Mouse (Mus musculus) CH12.LX (cell line): Measurements from ENCODE around the gene Snx21.

Experiments used
- BHLHE40 ChIP-seq: IDR thresholded peaks from 2 replicates; pipeline ENCODE4 v1.6.1; 2011; ENCODE audit warnings: mild to moderate bottlenecking, low read depth, low read length, improper control_type of control experiment
- CTCF ChIP-seq, 2 experiments: IDR thresholded peaks in 1 of 2; conservative IDR thresholded peaks in 1 of 2; 2 replicates each; pipeline ENCODE4 v1.5.1; 2011 to 2012; ENCODE audit warnings: low read depth in 2 of 2, low read length in 2 of 2, improper control_type of control experiment in 1 of 2, inconsistent platforms in 1 of 2, mild to moderate bottlenecking in 1 of 2, moderate library complexity in 1 of 2
- EP300 ChIP-seq: IDR thresholded peaks from 2 replicates; pipeline ENCODE4 v1.6.1; 2011; ENCODE audit warnings: low read length, improper control_type of control experiment
- HCFC1 ChIP-seq: IDR thresholded peaks from 2 replicates; pipeline ENCODE4 v1.6.1; 2012; ENCODE audit warnings: low read depth, mild to moderate bottlenecking, inconsistent platforms, low read length, improper control_type of control experiment
- MAX ChIP-seq: IDR thresholded peaks from 2 replicates; pipeline ENCODE4 v1.6.1; 2011; ENCODE audit warnings: low read length, improper control_type of control experiment
- MAZ ChIP-seq: IDR thresholded peaks from 2 replicates; pipeline ENCODE4 v1.6.1; 2012; ENCODE audit warnings: low read depth, mild to moderate bottlenecking, inconsistent platforms, low read length, improper control_type of control experiment, moderate library complexity
- POLR2A ChIP-seq: IDR thresholded peaks from 2 replicates; pipeline ENCODE4 v1.6.1; 2011; ENCODE audit warnings: low read depth, mild to moderate bottlenecking, improper control_type of control experiment, low read length
- RCOR1 ChIP-seq: conservative IDR thresholded peaks from 2 replicates; pipeline ENCODE4 v1.6.1; 2012; ENCODE audit warnings: low read depth, mild to moderate bottlenecking, inconsistent platforms, low read length, improper control_type of control experiment
- SIN3A ChIP-seq: IDR thresholded peaks from 2 replicates; pipeline ENCODE4 v1.6.1; 2012; ENCODE audit warnings: low read length, improper control_type of control experiment, inconsistent platforms
- TCF12 ChIP-seq: IDR thresholded peaks from 2 replicates; pipeline ENCODE4 v1.6.1; 2014; ENCODE audit warnings: low read depth, mild to moderate bottlenecking, inconsistent platforms, low read length, improper control_type of control experiment
- UBTF ChIP-seq: IDR thresholded peaks from 2 replicates; pipeline ENCODE4 v1.6.1; 2012; ENCODE audit warnings: low read depth, mild to moderate bottlenecking, inconsistent platforms, low read length, improper control_type of control experiment, moderate library complexity
- USF1 ChIP-seq: IDR thresholded peaks from 2 replicates; pipeline ENCODE4 v1.6.1; 2014; ENCODE audit warnings: low read depth, mild to moderate bottlenecking, inconsistent platforms, low read length, improper control_type of control experiment
- USF2 ChIP-seq: conservative IDR thresholded peaks from 2 replicates; pipeline ENCODE4 v1.6.1; 2011; ENCODE audit warnings: low read depth, low read length, improper control_type of control experiment
- ZC3H11A ChIP-seq: IDR thresholded peaks from 2 replicates; pipeline ENCODE4 v1.6.1; 2012; ENCODE audit warnings: low read depth, mild to moderate bottlenecking, inconsistent platforms, low read length, improper control_type of control experiment

DNA sequence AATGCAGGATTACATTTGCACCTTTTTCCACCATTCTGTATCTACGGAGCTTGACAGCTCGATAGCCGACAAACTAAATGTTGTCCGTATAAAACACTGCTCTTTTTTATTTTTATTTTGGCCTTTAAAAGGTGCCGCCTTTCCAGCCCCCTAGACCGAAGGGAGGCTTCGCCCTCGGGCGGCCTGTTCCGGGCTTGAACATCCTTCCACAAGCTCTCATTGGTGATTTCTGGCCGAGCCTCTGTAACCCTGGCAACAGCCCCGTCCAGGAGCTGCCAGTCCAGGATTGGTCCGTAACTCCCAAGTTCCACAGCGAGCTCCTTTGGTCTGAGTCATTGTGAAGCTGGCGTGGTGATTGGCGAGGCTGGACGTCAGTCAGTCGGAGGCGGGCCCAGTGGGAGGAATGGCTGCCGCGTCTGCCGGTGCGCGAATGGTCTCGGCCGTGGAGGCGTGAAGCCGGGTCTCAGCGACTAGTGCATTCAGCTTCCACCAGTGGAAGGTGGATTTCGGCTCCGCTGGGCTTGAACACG lies 37.1 kb downstream of the Snx21 start, which contains the start of gene Zswim1:
- TF ChIP-seq POLR2A (peak; percentile 94), SIN3A (peak; percentile 73; the same call in 1 of the 2 replicates), USF2 (no peak), BHLHE40 (no peak), RCOR1 (no peak), HCFC1 (peak; percentile 64), TCF12 (peak; percentile 89), ZC3H11A (no peak), USF1 (no peak), CTCF (conservative IDR thresholded peaks at IDR 0.05 in 1 of 2, IDR thresholded peaks at IDR 0.05 in 1 of 2; ENCODE audit: low read depth in 2 of 2, low read length in 2 of 2) (0 out of 4 replicates have a peak, but pooled peaks of 1 of the 2 experiments have one; percentile 4), EP300 (no peak), MAX (no peak; the same call in 1 of the 2 replicates), UBTF (no peak), MAZ (no peak)
